Mouse (Mus musculus) cerebellum, adult 2 months (tissue): ENCODE measurements around the gene Rhoa.

Source experiments
- CTCF ChIP-seq: fragments of 200-500 bp; IDR thresholded peaks from 2 replicates; pipeline ENCODE4 v1.5.1; 2011; ENCODE audit warnings: low read depth, mild to moderate bottlenecking, control low read depth, low read length, moderate library complexity, borderline replicate concordance; ENCODE audit not compliant: insufficient read depth
- POLR2A ChIP-seq: fragments of 200-500 bp; IDR thresholded peaks from 2 replicates; pipeline ENCODE4 v1.6.1; 2011; ENCODE audit warnings: low read length, control low read depth, borderline replicate concordance; ENCODE audit not compliant: insufficient read depth

DNA sequence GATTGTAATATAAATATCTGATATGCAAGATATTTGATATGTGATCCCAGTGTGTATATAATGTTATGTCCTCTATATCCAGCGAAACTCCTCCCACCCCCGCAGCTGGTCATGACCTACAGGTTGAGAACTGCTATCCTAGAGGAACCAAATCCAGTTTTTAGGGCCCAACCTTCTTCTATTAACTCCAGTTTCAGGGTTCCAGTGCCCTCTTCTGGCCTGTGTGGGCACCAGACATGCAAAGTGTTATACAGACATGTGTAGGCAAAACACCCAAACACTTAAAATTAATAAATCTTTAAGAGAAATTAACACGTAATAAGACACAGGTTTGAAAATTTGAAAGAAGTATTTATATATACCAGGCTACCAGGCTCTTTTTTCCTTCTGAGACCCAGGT, 11.6 kb downstream of the Rhoa start:
- no peak for TF ChIP-seq CTCF
- TF ChIP-seq POLR2A = no peak
